Mouse (Mus musculus) intestine, embryonic 16.5 days (tissue): ENCODE data around the gene Ccnq. TPM values are rescaled to one million over a fixed set of nuclear protein-coding genes. Genes with fewer than 3 reads are reported as not detected.

Experiments used
- ATAC-seq: fragments of 200-750 bp; cut with Nextera tagmentation; 2 replicates; pipeline ENCODE4 v1.8.0; 2017; ENCODE audit warnings: moderate TSS enrichment, moderate library complexity
- H3K27ac ChIP-seq: fragments of 300-500 bp; sonication (generic); 2 replicates; pipeline ENCODE4 v1.5.1; 2014; ENCODE audit warnings: mild to moderate bottlenecking, low read length
- H3K27me3 ChIP-seq: fragments of 300-500 bp; sonication (generic); replicated peaks from 2 replicates; pipeline ENCODE4 v1.6.1; 2014; ENCODE audit warnings: low read length, control low read depth, mixed read lengths; ENCODE audit not compliant: control insufficient read depth, insufficient read depth
- H3K36me3 ChIP-seq: fragments of 300-500 bp; sonication (generic); 2 replicates; pipeline ENCODE4 v1.6.1; 2014; ENCODE audit warnings: low read length, control low read depth; ENCODE audit not compliant: control insufficient read depth, insufficient read depth
- H3K4me1 ChIP-seq: fragments of 300-500 bp; sonication (generic); 2 replicates; pipeline ENCODE4 v1.6.1; 2014; ENCODE audit warnings: low read length, control low read depth, mixed read lengths; ENCODE audit not compliant: control insufficient read depth, insufficient read depth
- H3K4me2 ChIP-seq: fragments of 300-500 bp; sonication (generic); 2 replicates; pipeline ENCODE4 v1.6.1; 2014; ENCODE audit warnings: low read depth, low read length, control low read depth
- H3K4me3 ChIP-seq: fragments of 300-500 bp; sonication (generic); 2 replicates; pipeline ENCODE4 v1.5.1; 2014; ENCODE audit warnings: mild to moderate bottlenecking, low read length
- H3K9ac ChIP-seq: fragments of 300-500 bp; sonication (generic); 2 replicates; pipeline ENCODE4 v1.6.1; 2014; ENCODE audit warnings: low read depth, low read length
- H3K9me3 ChIP-seq: fragments of 300-500 bp; sonication (generic); 2 replicates; pipeline ENCODE4 v1.6.1; 2016; ENCODE audit warnings: low read length, control low read depth; ENCODE audit not compliant: control insufficient read depth
- WGBS: fragments of 180-500 bp; shearing (Covaris S2); extraction: QIAGEN DNeasy Blood & Tissue Kit; methylation state at CpG from one replicate; pipeline ENCODE4 v1.1.7; 2014; 5-methylcytosine and 5-hydroxymethylcytosine counted together
- polyA plus RNA-seq: library from polyadenylated mRNA; unstranded; fragments of >200 nt; fragmentation: Nextera tagmentation; extraction: Ambion mirVana; gene quantifications from 2 replicates; pipeline ENCODE4 v1.2.1, GENCODE M21; 2015

The Ccnq gene
- 35.9 and 38.5 TPM in 2 replicates for polyA plus RNA-seq

DNA sequence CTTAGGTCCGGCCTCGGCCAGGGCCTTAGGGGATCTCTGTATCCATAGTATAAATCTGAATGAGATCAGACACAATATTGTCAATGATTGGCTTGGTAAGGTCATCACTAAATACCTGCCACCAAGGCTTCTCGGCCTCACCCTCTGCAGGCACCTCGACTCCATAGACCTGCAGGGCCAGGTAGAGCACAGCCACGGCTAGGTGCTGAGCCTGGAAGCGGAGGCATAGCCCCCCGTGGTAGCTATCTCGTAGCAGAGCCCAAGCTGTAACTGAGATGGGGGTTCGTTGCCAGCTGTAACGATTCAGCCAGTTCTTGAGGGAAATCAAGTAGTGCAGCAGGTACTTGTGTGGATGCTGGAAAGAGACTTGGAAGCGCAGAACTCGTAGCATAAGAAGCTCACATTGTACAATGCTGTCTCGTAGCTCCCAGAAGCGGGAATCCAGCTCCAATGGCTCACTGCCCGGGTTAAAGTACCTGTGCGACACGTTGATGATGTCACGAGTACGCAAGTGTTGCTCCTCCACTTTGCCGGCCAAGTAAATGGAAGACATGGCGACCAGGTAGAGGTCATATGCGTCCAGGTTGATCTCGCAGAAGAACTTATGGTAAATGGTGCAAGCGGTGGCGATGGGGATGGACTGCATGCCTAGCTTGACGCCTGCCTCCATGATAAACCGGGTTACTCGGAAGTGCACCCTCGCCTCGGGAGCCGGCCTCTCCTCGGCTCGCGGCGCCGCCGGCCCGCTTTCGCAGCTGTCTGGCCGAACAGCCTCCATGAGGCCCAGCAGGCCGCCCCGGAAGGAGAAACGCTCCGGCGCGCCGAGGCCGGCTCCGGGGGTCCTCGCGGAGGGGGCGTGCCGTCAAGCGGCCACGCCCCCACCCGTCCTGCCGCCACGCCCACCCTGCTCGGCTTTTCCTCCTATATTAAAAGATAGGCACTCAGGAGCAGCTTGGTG, at the start of gene Ccnq:
Gene Ccnq, minus strand, starts transcription at position 845 of the 958 bp plus-strand sequence.
- H3K9ac ChIP-seq = peak within 1 kb of the TSS; percentile 84
- ATAC-seq = peak; percentile 97
- H3K4me3 ChIP-seq = peak within 1 kb of the TSS; percentile 71
- peak within 1 kb of the TSS; percentile 80 for H3K4me2 ChIP-seq
- peak within 1 kb of the TSS; percentile 70 for H3K27ac ChIP-seq
- H3K4me1 ChIP-seq = 0 out of 2 replicates have a peak, but pooled peaks cover 4% of the 10 kb centered on the region
- H3K9me3 ChIP-seq = no peaks in the 10 kb centered on the region
- H3K36me3 ChIP-seq = no peaks in the 10 kb centered on the region
- 8% methylated on average over 59 of the region's 59 CpGs for WGBS
- no peaks in the 10 kb centered on the region for H3K27me3 ChIP-seq

DNA sequence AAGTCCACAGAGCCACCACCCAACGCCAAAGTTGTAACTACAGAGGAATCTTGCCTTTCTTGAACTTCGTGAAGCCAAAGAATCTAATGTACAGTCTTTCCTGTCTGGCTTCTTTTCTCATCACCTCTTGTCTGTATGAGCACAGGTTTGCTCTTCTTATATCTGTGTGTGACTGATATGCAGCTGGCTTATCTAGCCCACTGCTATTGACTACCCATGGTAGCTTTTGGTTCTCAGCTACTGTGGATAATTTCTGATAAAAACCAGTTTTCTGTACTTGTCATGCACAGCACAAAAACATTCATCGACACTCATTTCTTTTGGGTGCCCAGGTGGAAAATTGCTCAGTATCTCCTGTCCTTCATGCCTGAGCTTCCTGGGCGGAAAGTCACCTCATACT, 49.6 kb upstream of the Ccnq start:
- Histone ChIP-seq H3K9ac (no peak overlapping the region), H3K27ac (no peak overlapping the region), H3K4me1 (no peaks in the 10 kb centered on the region), H3K27me3 (no peaks in the 10 kb centered on the region), H3K4me2 (no peak overlapping the region), H3K4me3 (no peak overlapping the region), H3K36me3 (no peaks in the 10 kb centered on the region), H3K9me3 (no peaks in the 10 kb centered on the region)
- ATAC-seq = no peak
- WGBS = 87% methylated on average over 4 of the region's 4 CpGs

DNA sequence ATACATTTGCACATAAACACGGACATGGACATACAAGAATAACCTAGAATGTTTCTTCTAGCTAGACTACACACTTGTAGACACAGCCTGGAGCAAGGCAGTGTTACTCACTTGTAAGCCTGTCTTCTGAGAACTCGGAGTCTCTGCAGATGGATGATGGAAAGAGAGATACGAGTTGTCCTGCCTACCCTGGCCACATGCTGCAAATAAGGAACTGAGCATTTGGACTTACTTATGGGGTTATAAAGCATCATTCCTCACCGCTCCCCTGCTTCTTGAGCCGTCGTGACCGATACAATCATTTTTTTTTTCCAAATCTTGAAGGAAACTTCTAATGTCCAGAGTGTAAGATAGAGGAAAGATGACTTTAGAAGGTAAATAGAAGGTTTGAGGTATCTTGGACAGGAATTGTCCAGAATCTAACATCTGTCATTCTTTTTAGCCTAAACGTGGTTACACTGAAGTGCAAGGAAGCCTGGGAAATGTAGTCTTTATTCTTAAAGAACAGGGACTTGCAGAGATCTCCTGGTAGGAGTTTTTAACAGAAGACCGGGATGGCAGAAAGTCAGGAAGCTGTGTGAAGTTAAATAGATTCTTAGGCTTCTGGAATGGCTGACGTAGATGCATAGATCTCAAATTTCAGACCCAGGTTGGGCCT, 44.7 kb upstream of the Ccnq start:
- no peak overlapping the region for H3K9ac ChIP-seq
- no peaks in the 10 kb centered on the region for H3K4me1 ChIP-seq
- no peak for ATAC-seq
- no peak overlapping the region for H3K27ac ChIP-seq
- no peak overlapping the region for H3K4me2 ChIP-seq
- no peak overlapping the region for H3K4me3 ChIP-seq
- 78% methylated on average over 10 of the region's 10 CpGs for WGBS
- no peaks in the 10 kb centered on the region for H3K9me3 ChIP-seq
- no peaks in the 10 kb centered on the region for H3K27me3 ChIP-seq
- no peaks in the 10 kb centered on the region for H3K36me3 ChIP-seq

DNA sequence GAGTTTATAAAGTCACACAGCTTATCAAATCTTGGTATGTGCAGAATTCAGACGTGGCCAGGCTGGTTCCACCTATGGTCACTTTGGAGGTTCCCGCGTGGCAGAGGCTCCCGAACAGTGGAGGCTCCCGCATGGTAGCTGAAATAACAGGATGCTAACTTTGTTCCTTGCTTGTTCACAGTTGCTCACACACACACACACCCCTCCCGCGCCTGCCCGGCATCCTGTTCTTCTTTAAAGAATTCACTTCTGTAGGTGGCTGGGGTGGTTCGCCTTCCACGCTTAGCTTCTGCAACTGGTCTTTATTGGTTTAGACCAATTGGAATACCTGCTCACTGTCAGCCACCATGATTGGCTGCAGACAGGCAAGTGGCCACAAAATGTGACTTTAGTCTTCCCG, 41.6 kb upstream of the Ccnq start:
- no peaks in the 10 kb centered on the region for H3K27me3 ChIP-seq
- no peak overlapping the region for H3K9ac ChIP-seq
- H3K4me3 ChIP-seq = no peak overlapping the region
- no peak for ATAC-seq
- H3K36me3 ChIP-seq = no peaks in the 10 kb centered on the region
- H3K4me2 ChIP-seq = no peak overlapping the region
- 81% methylated on average over 11 of the region's 11 CpGs for WGBS
- no peaks in the 10 kb centered on the region for H3K4me1 ChIP-seq
- H3K27ac ChIP-seq = no peak overlapping the region
- no peaks in the 10 kb centered on the region for H3K9me3 ChIP-seq

DNA sequence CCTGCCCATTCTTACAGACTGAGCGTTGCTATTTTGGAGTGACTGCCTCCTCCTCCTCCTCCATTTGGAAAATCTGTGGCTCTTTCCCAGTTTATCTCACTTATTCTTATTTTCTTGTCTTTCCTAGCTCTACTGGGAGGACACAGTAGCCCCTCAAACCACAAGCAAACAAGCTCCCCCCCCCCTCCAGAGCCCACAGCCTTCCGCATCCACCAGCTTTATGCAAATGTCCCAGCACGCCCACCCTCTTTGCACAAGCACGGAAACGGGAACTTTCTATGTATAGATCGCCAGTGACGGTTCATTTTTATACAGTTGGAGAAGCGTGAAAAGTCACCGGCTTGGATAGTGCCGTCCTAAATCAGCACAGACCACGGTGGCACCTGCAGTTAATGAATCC, 40.9 kb upstream of the Ccnq start:
- Histone ChIP-seq H3K4me3 (no peak overlapping the region), H3K9ac (no peak overlapping the region; the same call in 1 of the 2 replicates), H3K27ac (no peak overlapping the region), H3K9me3 (no peaks in the 10 kb centered on the region), H3K4me2 (no peak overlapping the region), H3K27me3 (no peaks in the 10 kb centered on the region), H3K4me1 (no peaks in the 10 kb centered on the region), H3K36me3 (no peaks in the 10 kb centered on the region)
- ATAC-seq = no peak
- 36% methylated on average over 11 of the region's 11 CpGs for WGBS

DNA sequence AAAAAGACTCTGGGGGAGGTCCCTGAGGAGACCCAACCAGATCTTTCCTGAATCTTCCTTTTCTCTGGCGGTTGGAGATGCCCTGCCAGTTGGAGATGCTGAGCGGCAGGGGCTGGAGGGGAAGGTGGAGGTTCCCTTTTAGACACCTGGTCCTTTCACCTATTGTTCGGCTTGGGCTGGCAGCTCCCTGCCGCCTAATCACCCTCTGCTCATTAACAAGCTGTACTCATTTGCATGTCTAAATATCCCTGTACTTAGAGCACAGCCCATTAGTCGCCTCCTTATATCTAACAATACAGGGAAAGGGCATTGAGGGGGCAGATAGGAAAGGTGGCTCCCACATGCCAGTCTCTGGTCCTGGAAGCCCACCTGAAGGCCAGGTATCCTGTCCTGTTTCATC, 40.5 kb upstream of the Ccnq start:
- H3K4me3 ChIP-seq = no peak overlapping the region
- WGBS = 63% methylated on average over 5 of the region's 5 CpGs
- H3K9me3 ChIP-seq = no peaks in the 10 kb centered on the region
- H3K4me2 ChIP-seq = no peak overlapping the region
- no peaks in the 10 kb centered on the region for H3K27me3 ChIP-seq
- no peaks in the 10 kb centered on the region for H3K4me1 ChIP-seq
- 0 out of 2 replicates have a peak, but pooled peaks have one; percentile 21 for ATAC-seq
- no peaks in the 10 kb centered on the region for H3K36me3 ChIP-seq
- no peak overlapping the region for H3K27ac ChIP-seq
- no peak overlapping the region for H3K9ac ChIP-seq

DNA sequence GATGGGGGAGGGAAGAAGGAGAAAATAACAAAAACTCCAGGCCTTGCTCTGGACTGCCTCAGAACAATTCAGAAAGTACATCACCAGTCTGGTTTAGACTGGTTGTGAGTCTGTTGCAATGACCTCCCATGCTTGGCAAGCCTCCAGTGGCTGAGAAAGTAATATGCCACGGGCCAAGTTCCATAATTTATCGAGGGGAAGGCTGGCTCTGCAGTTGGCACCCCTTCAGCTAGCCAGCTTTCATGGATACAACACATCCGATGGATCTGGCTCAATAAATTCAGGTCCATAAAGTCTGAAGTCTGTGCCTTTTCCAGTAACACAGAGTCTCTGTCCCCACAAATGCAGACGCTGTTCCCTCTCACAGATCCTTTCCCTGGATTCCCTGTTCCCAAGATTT, 40.1 kb upstream of the Ccnq start:
- no peaks in the 10 kb centered on the region for H3K27me3 ChIP-seq
- H3K4me2 ChIP-seq = no peak overlapping the region
- no peak overlapping the region for H3K4me3 ChIP-seq
- no peak overlapping the region for H3K9ac ChIP-seq
- no peaks in the 10 kb centered on the region for H3K9me3 ChIP-seq
- 30% methylated on average over 4 of the region's 4 CpGs for WGBS
- no peak for ATAC-seq
- H3K36me3 ChIP-seq = no peaks in the 10 kb centered on the region
- H3K4me1 ChIP-seq = no peaks in the 10 kb centered on the region
- H3K27ac ChIP-seq = no peak overlapping the region

DNA sequence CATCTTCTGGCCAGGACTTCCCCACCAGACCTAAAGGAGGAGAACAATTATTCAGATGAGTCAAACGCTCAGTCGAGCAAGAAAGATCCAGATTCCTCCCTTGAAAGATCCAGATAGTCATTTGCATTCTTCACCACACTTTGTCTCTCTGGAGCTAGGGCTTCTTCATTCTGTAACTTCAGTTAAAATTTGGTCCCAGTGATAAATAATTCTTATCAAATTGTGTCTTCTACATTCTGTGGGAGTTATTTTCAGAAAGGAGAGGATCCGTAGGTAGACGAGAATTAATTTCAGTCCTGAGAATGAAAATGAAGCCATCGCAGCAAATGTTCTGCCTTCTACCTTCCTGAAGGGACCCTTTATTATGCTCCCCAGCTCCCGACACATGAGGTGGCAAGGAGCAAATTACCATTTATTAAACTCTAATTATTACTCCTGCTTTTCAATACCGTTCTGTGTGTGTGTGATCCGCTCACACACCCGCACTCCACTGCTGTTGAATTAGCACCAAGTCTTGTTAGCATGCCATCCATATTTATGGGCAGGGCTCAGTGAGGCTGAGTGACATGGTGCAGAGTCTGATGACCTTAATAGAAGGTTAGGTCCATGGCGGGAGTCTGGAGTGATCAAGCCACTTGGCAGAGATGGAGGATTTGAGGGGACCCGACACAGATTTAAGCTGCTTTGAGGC, 38.0 kb upstream of the Ccnq start:
- H3K4me1 ChIP-seq = no peaks in the 10 kb centered on the region
- H3K9me3 ChIP-seq = no peaks in the 10 kb centered on the region
- H3K4me3 ChIP-seq = no peak overlapping the region
- H3K27me3 ChIP-seq = no peaks in the 10 kb centered on the region
- WGBS = 84% methylated on average over 11 of the region's 11 CpGs
- no peaks in the 10 kb centered on the region for H3K36me3 ChIP-seq
- no peak for ATAC-seq
- H3K27ac ChIP-seq = no peak overlapping the region
- no peak overlapping the region for H3K4me2 ChIP-seq
- no peak overlapping the region for H3K9ac ChIP-seq

DNA sequence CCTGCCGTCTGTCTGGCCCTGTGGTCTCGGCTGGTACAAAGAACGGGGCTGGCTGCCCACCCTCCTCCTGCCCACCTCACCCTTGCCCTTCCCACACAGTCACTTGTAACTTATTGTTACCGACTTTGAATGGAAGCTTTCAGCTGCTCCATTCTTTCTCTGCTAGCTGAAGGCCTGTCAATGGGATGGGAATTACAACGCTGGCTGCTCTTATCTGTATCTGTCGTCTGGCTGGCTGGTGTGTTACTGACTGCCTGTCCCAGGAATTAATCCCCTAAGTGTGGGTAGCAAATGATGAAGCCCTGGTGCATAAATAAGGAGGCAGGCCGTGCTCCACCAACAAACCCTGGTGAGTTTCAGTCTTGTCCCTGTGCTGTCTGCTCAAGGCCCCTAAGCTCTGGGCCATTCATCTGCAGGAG, 34.5 kb upstream of the Ccnq start:
- Histone ChIP-seq H3K4me2 (no peak overlapping the region), H3K4me1 (no peaks in the 10 kb centered on the region), H3K27me3 (no peaks in the 10 kb centered on the region), H3K4me3 (no peak overlapping the region), H3K9ac (no peak overlapping the region), H3K9me3 (no peaks in the 10 kb centered on the region), H3K36me3 (no peaks in the 10 kb centered on the region), H3K27ac (no peak overlapping the region)
- WGBS = 38% methylated on average over 7 of the region's 7 CpGs
- no peak for ATAC-seq
